Mouse (Mus musculus) bone marrow macrophage, adult 2 months (primary cell): ENCODE data around the gene Cmas. TPM values are rescaled to one million over a fixed set of nuclear protein-coding genes. Genes with fewer than 3 reads are reported as not detected.

Experiments
- H3K27ac ChIP-seq: 2 replicates; pipeline ENCODE4 v1.5.1; 2012; ENCODE audit warnings: low read depth, low read length; ENCODE audit not compliant: insufficient read depth
- H3K4me1 ChIP-seq: 2 replicates; pipeline ENCODE4 v1.6.1; 2012; ENCODE audit warnings: low read length; ENCODE audit not compliant: control insufficient read depth, insufficient read depth
- H3K4me3 ChIP-seq: 2 replicates; pipeline ENCODE4 v1.5.1; 2012; ENCODE audit warnings: mild to moderate bottlenecking, low read length, moderate library complexity; ENCODE audit not compliant: insufficient read depth
- CTCF ChIP-seq: IDR thresholded peaks from 2 replicates; pipeline ENCODE4 v1.5.1; 2012; ENCODE audit warnings: low read depth, mild to moderate bottlenecking, low read length, moderate library complexity
- POLR2A ChIP-seq: IDR thresholded peaks from 2 replicates; pipeline ENCODE4 v1.6.1; 2012; ENCODE audit warnings: mild to moderate bottlenecking, low read depth, low read length, borderline replicate concordance
- polyA plus RNA-seq: library from polyadenylated mRNA; stranded (reverse); fragments of >200 nt; gene quantifications from 2 replicates; pipeline ENCODE4 v1.2.4, GENCODE M21; 2012; ENCODE audit not compliant: missing spikeins, insufficient read depth, insufficient read length

Gene Cmas
- polyA plus RNA-seq, 1 experiment: 66.9 TPM

DNA sequence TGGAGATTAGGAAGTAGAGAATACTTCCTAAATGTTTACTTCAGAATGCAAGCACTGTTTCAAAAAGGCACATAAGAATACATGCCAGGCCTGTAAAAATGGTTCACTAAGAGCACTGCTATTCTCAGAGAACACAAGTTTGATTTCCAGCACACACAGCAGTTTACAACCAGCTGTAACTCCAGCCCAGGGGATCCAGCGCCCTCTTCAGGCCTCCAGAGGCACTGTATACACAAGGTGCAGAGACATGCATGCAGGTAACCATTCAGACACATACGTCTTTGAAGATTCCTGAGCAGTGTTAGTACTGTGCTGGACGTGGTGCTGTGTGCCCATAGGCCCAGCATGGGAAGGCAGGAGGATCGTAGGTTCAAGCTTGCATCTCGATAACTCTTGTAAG is 17.1 kb downstream of the Cmas start:
- H3K27ac ChIP-seq: no peak overlapping the region
- TF ChIP-seq CTCF (no peak; the same call in 1 of the 2 replicates), POLR2A (no peak)
- no peaks in the 10 kb centered on the region for H3K4me1 ChIP-seq
- H3K4me3 ChIP-seq: no peak overlapping the region

DNA sequence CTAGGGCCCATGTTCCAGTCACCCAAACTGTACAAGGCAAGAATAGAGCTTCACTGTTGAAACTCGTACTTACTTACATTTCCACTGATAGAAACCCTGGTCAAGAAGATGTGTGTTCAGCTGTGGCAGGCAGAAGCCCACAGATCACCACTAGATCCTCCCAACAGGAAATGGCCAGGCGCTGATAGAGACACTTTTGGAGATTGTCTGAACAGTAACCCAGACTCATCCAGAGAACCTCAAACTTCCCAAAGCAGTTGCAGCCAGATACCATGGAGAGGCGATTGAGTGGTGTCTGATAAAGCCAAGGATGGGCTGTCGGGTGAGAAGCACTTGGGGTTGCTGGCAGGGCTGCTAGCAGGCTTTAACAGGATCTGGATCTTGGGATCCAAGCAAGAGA is 20.4 kb downstream of the Cmas start:
- H3K4me1 ChIP-seq: peaks cover 9% of the 10 kb centered on the region
- no peak overlapping the region for H3K4me3 ChIP-seq
- TF ChIP-seq POLR2A (no peak), CTCF (no peak)
- no peak overlapping the region for H3K27ac ChIP-seq

DNA sequence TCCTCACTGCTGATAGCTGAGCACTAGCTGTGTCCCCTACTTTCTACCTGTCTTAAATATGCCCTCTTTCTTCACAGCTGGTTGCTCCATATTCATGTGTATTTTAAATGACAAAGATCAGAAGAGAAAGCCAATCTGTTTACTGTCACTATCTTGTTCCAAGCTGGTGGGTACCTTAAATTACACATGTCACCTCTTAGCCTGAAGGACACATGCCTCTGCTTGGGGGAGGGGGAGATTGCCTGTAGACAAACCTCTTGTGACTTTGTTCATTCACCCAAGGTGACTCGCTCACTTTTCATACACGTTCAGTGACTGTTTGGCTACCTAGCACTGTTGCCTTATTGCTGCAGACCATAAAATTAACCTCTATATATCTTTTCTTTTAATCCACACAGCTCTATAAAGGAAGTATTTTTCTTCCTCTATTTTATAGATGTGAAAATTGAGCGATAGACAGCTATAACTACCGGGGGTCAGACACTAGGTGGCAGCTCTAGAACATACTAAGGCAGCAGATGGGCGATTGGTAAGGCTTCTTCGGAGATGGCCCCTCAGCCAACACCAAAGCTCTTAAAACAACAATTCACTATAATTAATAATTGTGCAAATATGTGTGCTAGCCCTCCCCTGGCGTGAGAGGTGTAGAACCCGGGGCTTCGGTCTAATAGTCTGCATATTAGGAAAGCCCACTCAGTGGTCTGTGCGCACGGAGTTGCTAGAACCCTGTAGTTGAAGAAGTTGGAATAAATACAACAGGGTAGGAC is 22.7 kb downstream of the Cmas start:
- H3K27ac ChIP-seq: no peak overlapping the region

DNA sequence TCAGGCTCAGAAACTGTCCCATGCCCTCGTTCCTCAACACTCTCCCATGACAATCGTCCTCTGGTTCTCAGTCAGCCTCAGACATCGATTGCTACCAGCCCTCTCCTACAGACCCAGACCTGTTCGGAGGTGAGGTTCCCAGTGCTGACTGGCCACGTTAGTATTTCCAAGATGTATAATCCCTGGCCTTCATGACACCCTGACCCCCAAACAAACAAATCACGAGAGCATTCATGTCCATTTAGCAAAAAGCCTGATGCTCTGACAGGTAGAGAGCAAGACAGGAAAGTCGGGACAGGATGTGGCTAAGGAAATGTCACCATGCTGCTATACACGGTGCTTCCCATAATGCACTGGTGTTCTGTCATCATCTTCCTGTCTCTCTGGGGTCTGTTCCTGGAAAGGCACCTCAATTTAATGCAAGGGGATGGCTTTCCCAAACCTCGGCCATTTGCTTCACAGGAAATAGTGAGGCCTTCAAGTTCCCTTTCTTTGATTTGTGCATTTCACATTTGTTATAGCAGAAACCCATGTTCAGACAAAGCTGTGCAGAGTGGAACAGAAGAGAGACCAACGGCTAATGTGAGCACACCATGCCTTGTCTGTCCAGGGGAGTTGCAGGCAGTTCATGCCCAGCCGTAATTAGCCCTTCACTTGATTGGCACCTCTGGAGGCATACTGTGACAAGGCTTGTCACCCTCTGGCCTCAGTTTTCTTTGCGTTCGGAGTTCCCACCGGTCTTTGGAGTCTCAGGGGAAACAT is 23.5 kb downstream of the Cmas start:
- no peak overlapping the region for H3K27ac ChIP-seq
- peaks cover 14% of the 10 kb centered on the region for H3K4me1 ChIP-seq
- no peak overlapping the region for H3K4me3 ChIP-seq
- TF ChIP-seq POLR2A: no peak
- no peak for TF ChIP-seq CTCF

More for the DNA sequence above, 22.7 kb downstream of the Cmas start:
- Histone ChIP-seq H3K4me1 (peaks cover 14% of the 10 kb centered on the region), H3K4me3 (no peak overlapping the region)
- TF ChIP-seq POLR2A (no peak), CTCF (peak; percentile 59)

DNA sequence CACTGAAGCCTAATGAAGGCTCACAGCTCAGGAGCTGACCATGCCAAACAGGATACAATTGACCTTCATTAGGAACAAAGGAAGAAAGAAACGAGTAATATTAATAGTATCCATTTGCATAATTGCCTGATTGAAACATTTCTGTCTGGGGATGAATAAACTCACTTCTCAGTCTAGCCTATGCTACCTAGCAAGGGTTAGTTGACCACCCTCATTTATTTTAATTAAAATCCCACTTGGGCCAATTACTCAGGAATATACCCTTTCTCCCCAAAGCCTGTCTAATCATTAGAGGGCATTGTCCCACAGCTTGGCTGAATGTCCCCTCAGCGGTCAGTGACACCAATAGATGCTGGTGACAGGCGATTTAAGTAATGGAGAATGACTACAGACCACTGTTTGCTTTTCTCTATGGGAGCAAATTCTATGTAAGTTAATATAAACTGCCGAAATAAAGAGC is 24.1 kb downstream of the Cmas start:
- Histone ChIP-seq H3K4me3 (no peak overlapping the region), H3K27ac (no peak overlapping the region), H3K4me1 (peaks cover 14% of the 10 kb centered on the region)
- TF ChIP-seq POLR2A: no peak
- TF ChIP-seq CTCF: no peak

DNA sequence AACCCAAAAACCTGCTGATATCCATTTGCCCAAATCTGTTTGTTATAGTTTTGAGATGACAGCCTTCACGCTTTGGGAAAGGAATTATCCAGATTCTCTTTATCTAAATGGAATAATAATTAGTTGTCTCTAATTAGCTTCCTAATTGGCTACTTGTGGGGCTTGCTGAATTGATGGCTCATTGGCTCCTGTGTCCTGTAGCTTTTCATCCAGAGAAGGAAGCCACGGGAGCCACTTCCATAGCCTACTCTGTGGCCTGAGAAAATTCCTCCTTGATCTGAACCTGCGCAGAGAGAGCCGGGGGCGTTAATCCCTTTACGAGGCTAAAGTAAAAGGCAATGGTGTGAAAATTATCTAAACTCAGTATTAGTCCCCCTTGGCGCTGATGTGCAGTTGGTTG is 24.8 kb downstream of the Cmas start:
- Histone ChIP-seq H3K27ac (no peak overlapping the region), H3K4me1 (peaks cover 14% of the 10 kb centered on the region), H3K4me3 (no peak overlapping the region)
- TF ChIP-seq POLR2A: no peak
- TF ChIP-seq CTCF: no peak

DNA sequence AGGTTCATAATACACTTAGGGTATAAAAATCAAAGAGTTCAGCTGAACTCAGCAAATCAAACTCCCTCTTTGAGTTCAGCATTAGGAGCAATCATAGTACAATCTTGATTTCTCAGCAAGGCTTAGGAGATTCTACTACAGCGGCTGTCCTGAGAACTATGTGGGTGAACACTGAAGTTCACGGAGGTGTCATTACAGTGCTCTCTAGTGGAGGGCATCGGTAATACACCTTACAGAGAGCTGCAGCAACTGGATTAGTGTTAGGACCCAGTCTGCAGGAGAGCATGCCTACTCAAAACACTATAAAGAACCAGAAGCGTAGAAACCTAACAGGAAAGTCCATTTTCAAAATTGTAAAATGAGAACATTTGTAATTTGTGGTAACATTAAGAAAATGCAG is 28.9 kb downstream of the Cmas start:
- no peak for TF ChIP-seq POLR2A
- no peak for TF ChIP-seq CTCF
- H3K27ac ChIP-seq: no peak overlapping the region
- peaks cover 5% of the 10 kb centered on the region for H3K4me1 ChIP-seq
- no peak overlapping the region for H3K4me3 ChIP-seq

DNA sequence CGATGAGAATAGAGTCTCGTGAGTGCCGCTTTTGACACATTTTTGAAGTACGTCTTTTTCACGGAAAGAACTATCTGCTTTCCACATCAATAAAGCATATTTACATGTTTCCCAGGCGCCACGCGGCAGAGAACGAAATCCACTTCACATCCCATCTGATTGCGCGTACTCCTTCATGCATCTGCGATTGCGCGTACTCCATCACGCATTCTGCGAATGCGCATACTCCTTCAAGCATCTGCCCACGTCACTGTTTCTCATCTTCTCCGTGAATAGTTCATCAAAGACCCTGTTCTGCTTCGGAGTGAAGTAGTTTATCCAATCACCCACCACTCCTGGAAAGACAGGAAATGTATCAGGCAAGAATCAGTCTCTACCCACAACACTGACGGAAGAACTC is 29.6 kb downstream of the Cmas start:
- TF ChIP-seq POLR2A (no peak), CTCF (no peak)
- Histone ChIP-seq H3K27ac (no peak overlapping the region), H3K4me3 (no peak overlapping the region), H3K4me1 (peaks cover 5% of the 10 kb centered on the region)

DNA sequence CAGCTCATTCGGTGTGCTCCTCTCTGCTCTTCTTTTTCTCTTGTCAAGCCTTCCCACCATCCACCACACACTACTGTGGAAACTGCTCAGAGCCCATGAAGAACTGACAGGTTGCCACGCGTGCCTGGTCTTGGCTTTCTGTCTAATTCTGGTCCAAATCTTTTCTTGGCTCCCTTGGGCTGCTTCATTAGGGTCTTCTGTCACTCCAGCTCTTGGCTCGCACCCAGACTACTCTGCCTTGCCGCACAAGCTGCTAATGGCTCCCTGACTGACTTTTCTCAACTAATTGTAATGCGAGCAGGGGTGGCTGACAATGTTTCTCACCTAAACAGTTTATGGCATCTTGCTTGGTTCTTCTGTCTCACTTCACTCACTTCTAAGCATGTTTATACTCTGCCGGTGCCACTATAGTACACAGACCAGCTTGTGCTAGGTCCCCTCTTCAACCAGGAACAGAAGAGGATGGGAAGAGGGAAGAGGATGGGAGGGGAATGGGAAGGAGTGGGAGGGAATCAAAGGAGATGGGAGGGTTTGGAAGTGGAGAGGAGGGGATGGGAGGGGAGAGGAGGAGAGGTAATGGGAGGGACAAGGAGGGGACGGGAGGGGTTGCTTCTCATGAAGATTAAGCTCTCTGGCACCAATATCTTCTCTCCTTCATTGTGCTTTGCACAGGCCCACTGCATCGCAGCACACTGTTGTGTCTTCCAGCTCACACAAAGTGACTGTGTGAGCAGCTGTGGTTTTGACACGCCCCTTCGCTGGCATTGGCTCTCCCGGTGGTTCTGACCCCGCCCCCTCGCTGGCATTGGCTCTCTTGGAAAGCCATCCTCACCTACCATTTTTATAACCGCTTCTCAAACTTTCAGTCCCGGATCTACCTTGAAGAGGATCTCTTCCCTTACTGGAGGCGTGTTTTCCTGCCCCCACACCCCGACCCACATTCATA is 31.8 kb downstream of the Cmas start:
- TF ChIP-seq POLR2A: no peak
- TF ChIP-seq CTCF: no peak
- no peak overlapping the region for H3K27ac ChIP-seq

DNA sequence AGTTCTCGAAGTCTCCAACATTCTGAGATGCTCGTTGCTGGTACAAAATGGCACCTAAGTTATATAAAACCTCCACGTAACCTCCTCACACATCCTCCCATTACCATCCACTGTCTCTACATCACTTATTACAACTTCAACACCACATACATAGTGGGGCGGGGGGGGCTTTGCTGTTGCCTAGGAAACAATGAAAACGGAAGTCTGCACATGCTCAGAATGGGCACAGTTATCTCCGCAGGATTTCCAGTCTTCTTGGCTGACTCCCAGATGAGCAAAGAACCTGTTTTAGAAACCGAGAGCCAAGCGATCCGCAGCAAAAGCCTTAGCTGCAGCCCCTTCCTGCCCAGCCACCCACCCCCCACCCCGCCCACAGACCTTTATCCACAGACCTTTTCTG is 33.2 kb downstream of the Cmas start:
- TF ChIP-seq POLR2A (no peak), CTCF (no peak)
- no peak overlapping the region for H3K27ac ChIP-seq
- H3K4me1 ChIP-seq: peaks cover 2% of the 10 kb centered on the region; the same call in 1 of the 2 replicates

More for the DNA sequence above, 31.8 kb downstream of the Cmas start:
- no peak overlapping the region for H3K4me3 ChIP-seq
- peaks cover 2% of the 10 kb centered on the region; the same call in 1 of the 2 replicates for H3K4me1 ChIP-seq

More for the DNA sequence above, 33.2 kb downstream of the Cmas start:
- H3K4me3 ChIP-seq: no peak overlapping the region
